Mouse (Mus musculus) liver, embryonic 14.5 days (tissue): Measurements from ENCODE around the gene Dlgap1. TPM values are rescaled to one million over a fixed set of nuclear protein-coding genes. Genes with fewer than 3 reads are reported as not detected.

Experiments
- ATAC-seq: fragments of 200-750 bp; cut with Nextera tagmentation; 2 replicates; pipeline ENCODE4 v1.8.0; 2017; ENCODE audit warnings: moderate number of reproducible peaks, mild to moderate bottlenecking, moderate library complexity; ENCODE audit not compliant: insufficient read depth
- DNase-seq, 3 experiments: peaks; one replicate each; pipeline ENCODE4 v3.0.0-alpha.2; 2012 to 2013; ENCODE audit warnings: low read depth in 3 of 3, low spot score in 3 of 3
- H3K27ac ChIP-seq: fragments of 300-500 bp; sonication (generic); 2 replicates; pipeline ENCODE4 v1.5.1; 2014; ENCODE audit warnings: moderate library complexity, mild to moderate bottlenecking, control low read depth, inconsistent platforms
- H3K27me3 ChIP-seq: fragments of 300-500 bp; sonication (generic); 2 replicates; pipeline ENCODE4 v1.6.1; 2014; ENCODE audit warnings: mild to moderate bottlenecking, low read length, moderate library complexity; ENCODE audit not compliant: control insufficient read depth, insufficient read depth
- H3K36me3 ChIP-seq: fragments of 300-500 bp; sonication (generic); replicated peaks from 2 replicates; pipeline ENCODE4 v1.6.1; 2014; ENCODE audit warnings: low read depth; ENCODE audit not compliant: control insufficient read depth, insufficient read depth
- H3K4me1 ChIP-seq, 2 experiments: fragments of 200-500 bp in 1 of 2; fragments of 300-500 bp in 1 of 2; sonication (generic) in 1 of 2; replicated peaks; 2 replicates each; pipeline ENCODE4 v1.6.1; 2012 to 2014; ENCODE audit warnings: antibody characterized with exemption in 1 of 2, inconsistent platforms in 1 of 2, low read length in 1 of 2; ENCODE audit not compliant: control insufficient read depth in 2 of 2, insufficient read depth in 2 of 2
- H3K4me2 ChIP-seq: fragments of 300-500 bp; sonication (generic); 2 replicates; pipeline ENCODE4 v1.6.1; 2014; ENCODE audit warnings: low read depth, mild to moderate bottlenecking, control low read depth, moderate library complexity
- H3K4me3 ChIP-seq, 2 experiments: fragments of 200-500 bp in 1 of 2; fragments of 300-500 bp in 1 of 2; sonication (generic) in 1 of 2; 2 replicates each; pipeline ENCODE4 v1.5.1; 2012 to 2014; ENCODE audit warnings: low read depth in 2 of 2, low read length in 2 of 2, mild to moderate bottlenecking in 2 of 2, control low read depth in 1 of 2, inconsistent platforms in 1 of 2, moderate library complexity in 1 of 2; ENCODE audit not compliant: insufficient read depth in 1 of 2
- H3K9ac ChIP-seq: fragments of 300-500 bp; sonication (generic); replicated peaks from 2 replicates; pipeline ENCODE4 v1.6.1; 2014; ENCODE audit warnings: mild to moderate bottlenecking, control low read depth, moderate library complexity
- H3K9me3 ChIP-seq: fragments of 300-500 bp; sonication (generic); 2 replicates; pipeline ENCODE4 v1.6.1; 2016; ENCODE audit warnings: low read length, mixed read lengths; ENCODE audit not compliant: control insufficient read depth
- CTCF ChIP-seq: IDR thresholded peaks from 2 replicates; pipeline ENCODE4 v1.5.1; 2016; ENCODE audit warnings: antibody characterized with exemption, low read depth, control low read depth
- EP300 ChIP-seq: IDR thresholded peaks from 2 replicates; pipeline ENCODE4 v1.6.1; 2016; ENCODE audit warnings: antibody characterized with exemption, low read depth
- WGBS: fragments of 180-500 bp; shearing (Covaris S2); extraction: QIAGEN DNeasy Blood & Tissue Kit; methylation state at CpG from one replicate; pipeline ENCODE4 v1.1.7; 2014; ENCODE audit not compliant: insufficient replicate concordance; 5-methylcytosine and 5-hydroxymethylcytosine counted together
- polyA plus RNA-seq, 2 experiments: library from polyadenylated mRNA; depleted of rRNA in 1 of 2; stranded (reverse) in 1 of 2; unstranded in 1 of 2; fragments of >200 nt; fragmentation: Nextera tagmentation in 1 of 2; extraction: Ambion mirVana in 1 of 2; gene quantifications; 2 replicates each; pipeline versions ENCODE4 v1.2.1 to v1.2.3; 2012 to 2014

The Dlgap1 gene
- polyA plus RNA-seq, 2 experiments = 0.01 TPM; not detected in 1

DNA sequence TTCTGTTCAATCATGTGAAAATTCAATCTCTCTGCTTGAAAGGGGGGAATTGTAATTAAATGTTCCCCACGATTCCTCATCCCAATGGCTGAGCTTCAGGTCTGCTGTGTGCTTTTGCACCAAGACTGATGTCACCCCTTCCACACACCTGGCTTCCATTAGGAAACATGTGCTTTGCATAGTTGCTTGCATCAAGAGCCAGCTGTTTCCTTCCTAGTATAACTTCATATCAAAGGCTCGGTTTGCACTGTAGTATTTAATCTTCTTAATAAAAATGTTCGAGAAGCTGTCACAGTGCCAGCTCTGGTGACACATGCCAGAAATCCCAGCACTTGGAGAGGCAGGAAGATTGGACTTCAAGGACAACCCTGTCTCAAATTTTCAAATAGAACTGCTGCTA, 428.3 kb downstream of the Dlgap1 start:
- Histone ChIP-seq H3K27me3 (no peaks in the 10 kb centered on the region), H3K9me3 (no peaks in the 10 kb centered on the region), H3K4me2 (no peak overlapping the region), H3K9ac (no peak overlapping the region), H3K36me3 (no peaks in the 10 kb centered on the region), H3K4me1 (no peaks in the 10 kb centered on the region), H3K4me3 (no peak overlapping the region), H3K27ac (no peak overlapping the region)
- 38% methylated on average over 3 of the region's 3 CpGs for WGBS
- no peak for ATAC-seq
- DNase-seq = no peak
- TF ChIP-seq EP300 (no peak), CTCF (no peak)

GRCm38 (mm10) chr17:70397708-70398107, 428.8 kb downstream of the Dlgap1 start:
- H3K27me3 ChIP-seq = no peaks in the 10 kb centered on the region
- TF ChIP-seq CTCF (no peak), EP300 (no peak)
- no peak overlapping the region for H3K9ac ChIP-seq
- H3K4me2 ChIP-seq = no peak overlapping the region
- H3K4me3 ChIP-seq = no peak overlapping the region
- H3K4me1 ChIP-seq = no peaks in the 10 kb centered on the region
- WGBS = 46% methylated on average over 8 of the region's 8 CpGs
- ATAC-seq (no peak), DNase-seq (no peak)
- H3K9me3 ChIP-seq = no peaks in the 10 kb centered on the region
- no peaks in the 10 kb centered on the region for H3K36me3 ChIP-seq
- no peak overlapping the region for H3K27ac ChIP-seq

GRCm38 (mm10) chr17:70401909-70402308, 433.0 kb downstream of the Dlgap1 start:
- ATAC-seq (no peak), DNase-seq (no peak)
- H3K27ac ChIP-seq = no peak overlapping the region
- WGBS = 42% methylated on average over 2 of the region's 2 CpGs
- no peaks in the 10 kb centered on the region for H3K27me3 ChIP-seq
- no peaks in the 10 kb centered on the region for H3K9me3 ChIP-seq
- no peak overlapping the region for H3K4me3 ChIP-seq
- no peaks in the 10 kb centered on the region for H3K4me1 ChIP-seq
- TF ChIP-seq CTCF (no peak), EP300 (no peak)
- no peaks in the 10 kb centered on the region for H3K36me3 ChIP-seq
- no peak overlapping the region for H3K4me2 ChIP-seq
- no peak overlapping the region for H3K9ac ChIP-seq

DNA sequence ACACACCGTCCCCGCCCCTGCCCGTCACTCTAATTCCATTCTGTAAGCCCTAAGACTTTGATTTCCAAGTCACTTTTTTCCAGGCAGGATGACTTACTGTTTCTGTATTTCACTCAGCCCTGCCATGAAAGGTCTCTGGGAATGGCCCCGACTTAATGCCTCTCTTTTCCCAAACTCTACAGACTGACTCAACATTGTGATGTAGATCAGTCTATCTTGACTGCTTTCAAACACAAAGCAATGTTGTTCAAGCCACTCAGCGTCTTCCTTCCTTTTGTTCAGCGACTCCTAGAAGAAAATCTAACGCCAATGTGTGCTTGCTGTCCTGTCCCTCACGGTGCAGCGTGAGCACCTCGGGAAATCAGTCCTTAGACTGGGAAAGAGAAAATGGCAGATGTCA, 434.9 kb downstream of the Dlgap1 start:
- no peak overlapping the region for H3K4me2 ChIP-seq
- no peaks in the 10 kb centered on the region for H3K27me3 ChIP-seq
- TF ChIP-seq EP300 (no peak), CTCF (no peak)
- no peaks in the 10 kb centered on the region for H3K36me3 ChIP-seq
- H3K9me3 ChIP-seq = no peaks in the 10 kb centered on the region
- ATAC-seq (no peak), DNase-seq (no peak)
- no peak overlapping the region for H3K4me3 ChIP-seq
- H3K4me1 ChIP-seq = no peaks in the 10 kb centered on the region
- H3K27ac ChIP-seq = no peak overlapping the region
- H3K9ac ChIP-seq = no peak overlapping the region
- 35% methylated on average over 10 of the region's 10 CpGs for WGBS

DNA sequence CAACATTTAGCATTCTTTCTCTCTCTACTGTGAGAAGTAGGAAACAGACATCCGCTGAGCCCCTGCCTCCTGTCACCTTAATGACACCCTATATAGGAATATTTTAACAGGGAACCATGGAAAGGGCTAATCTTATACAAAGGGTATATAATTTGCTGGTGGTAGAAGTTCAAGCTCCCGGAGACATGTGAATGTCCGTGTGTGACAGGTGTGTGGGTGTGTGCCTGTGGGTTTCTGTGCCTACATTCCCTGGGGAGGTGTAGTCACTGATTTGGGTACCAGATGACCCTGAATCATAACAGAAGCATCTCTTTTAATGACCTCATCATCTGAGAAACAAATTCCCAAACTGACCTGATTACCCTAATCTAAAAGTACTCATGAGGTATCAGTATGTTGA, 445.3 kb downstream of the Dlgap1 start:
- Histone ChIP-seq H3K27me3 (no peaks in the 10 kb centered on the region), H3K9me3 (no peaks in the 10 kb centered on the region), H3K4me2 (no peak overlapping the region), H3K36me3 (no peaks in the 10 kb centered on the region), H3K4me3 (no peak overlapping the region), H3K4me1 (no peaks in the 10 kb centered on the region), H3K27ac (no peak overlapping the region), H3K9ac (no peak overlapping the region)
- TF ChIP-seq EP300 = no peak
- TF ChIP-seq CTCF = no peak
- 75% methylated on average over 3 of the region's 3 CpGs for WGBS
- DNase-seq = no peak
- no peak for ATAC-seq
